Mouse (Mus musculus) heart, embryonic 15.5 days (tissue): ENCODE measurements around the gene Slc25a38. TPM values are rescaled to one million over a fixed set of nuclear protein-coding genes. Genes with fewer than 3 reads are reported as not detected.

ENCODE experiments used
- ATAC-seq: fragments of 200-750 bp; cut with Nextera tagmentation; replicated peaks from 2 replicates; pipeline ENCODE4 v1.8.0; 2017; ENCODE audit warnings: low read depth, moderate TSS enrichment; ENCODE audit not compliant: insufficient number of reproducible peaks, insufficient read depth, low FRiP score
- H3K27ac ChIP-seq: fragments of 300-500 bp; sonication (generic); 2 replicates; pipeline ENCODE4 v1.5.1; 2015; ENCODE audit warnings: mild to moderate bottlenecking, inconsistent platforms
- H3K27me3 ChIP-seq: fragments of 300-500 bp; sonication (generic); 2 replicates; pipeline ENCODE4 v1.6.1; 2015; ENCODE audit warnings: inconsistent platforms
- H3K36me3 ChIP-seq: fragments of 300-500 bp; sonication (generic); 2 replicates; pipeline ENCODE4 v1.6.1; 2015; ENCODE audit warnings: mild to moderate bottlenecking, inconsistent platforms
- H3K4me1 ChIP-seq: fragments of 300-500 bp; sonication (generic); replicated peaks from 2 replicates; pipeline ENCODE4 v1.6.1; 2015; ENCODE audit warnings: inconsistent platforms
- H3K4me2 ChIP-seq: fragments of 300-500 bp; sonication (generic); 2 replicates; pipeline ENCODE4 v1.6.1; 2015; ENCODE audit warnings: inconsistent platforms, mild to moderate bottlenecking, moderate library complexity
- H3K4me3 ChIP-seq: fragments of 300-500 bp; sonication (generic); 2 replicates; pipeline ENCODE4 v1.5.1; 2015; ENCODE audit warnings: mild to moderate bottlenecking, inconsistent platforms
- H3K9ac ChIP-seq: fragments of 300-500 bp; sonication (generic); 2 replicates; pipeline ENCODE4 v1.6.1; 2015; ENCODE audit warnings: mild to moderate bottlenecking, inconsistent platforms
- H3K9me3 ChIP-seq: fragments of 300-500 bp; sonication (generic); replicated peaks from 2 replicates; pipeline ENCODE4 v1.6.1; 2016; ENCODE audit warnings: inconsistent platforms
- WGBS: fragments of 180-500 bp; shearing (Covaris S2); methylation state at CpG from one replicate; pipeline ENCODE4 v1.1.7; 2015; ENCODE audit warnings: mixed read lengths; 5-methylcytosine and 5-hydroxymethylcytosine counted together
- polyA plus RNA-seq: library from polyadenylated mRNA; unstranded; fragments of >200 nt; fragmentation: Nextera tagmentation; extraction: Ambion mirVana; gene quantifications from 2 replicates; pipeline ENCODE4 v1.2.1, GENCODE M21; 2015

Gene Slc25a38
- polyA plus RNA-seq, 1 experiment from 2014 or later = 18.8 TPM

DNA sequence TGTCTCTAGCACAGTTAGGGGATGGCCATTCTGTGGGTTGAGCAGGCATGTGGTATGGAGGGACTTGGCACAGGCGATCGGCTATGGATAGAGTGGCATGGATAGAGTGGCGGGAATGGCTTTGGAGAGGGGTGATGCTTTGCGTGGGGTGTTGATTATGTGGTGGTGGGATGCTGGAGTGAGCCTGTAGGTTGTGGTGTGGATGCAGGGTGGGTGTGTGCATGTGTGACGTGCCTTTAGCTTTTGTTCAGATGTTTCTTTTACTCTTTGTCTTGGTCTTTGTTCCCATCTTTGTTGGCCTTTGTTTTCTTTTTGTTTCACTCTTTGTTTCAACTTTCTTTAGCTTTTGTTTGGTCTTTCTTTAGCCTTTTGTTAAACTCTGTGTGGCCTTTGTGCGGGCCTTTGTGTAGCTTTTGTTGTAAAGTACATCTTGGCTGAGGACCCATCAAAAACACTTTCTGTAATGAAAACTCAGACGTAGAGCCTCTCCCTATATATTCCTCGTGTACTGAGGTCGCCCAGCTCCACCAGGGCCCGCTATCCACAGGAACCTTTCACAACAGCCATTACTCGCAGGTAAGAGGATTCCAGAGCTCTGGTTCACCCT is 39.2 kb downstream of the Slc25a38 start, which contains the start of gene Mobp:
TSS of gene Mobp (plus strand) at position 486 of the 607 bp plus-strand sequence.
- 71% methylated on average over 11 of the region's 11 CpGs for WGBS
- no peaks in the 10 kb centered on the region for H3K9me3 ChIP-seq
- H3K9ac ChIP-seq = no peak within 1 kb of the TSS
- no peak for ATAC-seq
- no peaks in the 10 kb centered on the region for H3K27me3 ChIP-seq
- no peak within 1 kb of the TSS for H3K27ac ChIP-seq
- no peak within 1 kb of the TSS for H3K4me3 ChIP-seq
- no peak within 1 kb of the TSS for H3K4me2 ChIP-seq
- no peaks in the 10 kb centered on the region for H3K36me3 ChIP-seq
- no peaks in the 10 kb centered on the region for H3K4me1 ChIP-seq

DNA sequence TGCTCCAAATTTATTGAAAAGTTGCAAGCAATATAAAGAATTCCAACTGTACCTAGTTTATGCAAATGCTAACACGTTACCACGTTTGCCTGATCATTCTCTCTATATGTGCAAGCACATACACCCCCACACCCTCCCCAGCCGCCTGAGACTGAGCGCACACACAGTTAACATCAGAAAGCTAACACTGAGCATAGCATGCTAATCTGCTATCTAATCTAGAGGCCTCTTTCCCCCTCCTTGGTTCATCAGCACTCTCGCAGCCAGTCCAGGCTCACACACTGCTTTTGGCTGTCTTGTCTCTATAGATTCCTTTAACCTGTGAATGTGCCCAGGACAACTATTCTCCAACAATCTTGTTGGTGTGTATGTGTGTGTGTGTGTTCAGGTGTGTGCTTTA is 41.0 kb downstream of the Slc25a38 start:
- Histone ChIP-seq H3K4me2 (no peak overlapping the region), H3K4me1 (no peaks in the 10 kb centered on the region), H3K27ac (no peak overlapping the region), H3K4me3 (no peak overlapping the region), H3K9me3 (no peaks in the 10 kb centered on the region), H3K36me3 (no peaks in the 10 kb centered on the region), H3K9ac (no peak overlapping the region), H3K27me3 (no peaks in the 10 kb centered on the region)
- ATAC-seq = no peak
- 54% methylated on average over 5 of the region's 5 CpGs for WGBS

DNA sequence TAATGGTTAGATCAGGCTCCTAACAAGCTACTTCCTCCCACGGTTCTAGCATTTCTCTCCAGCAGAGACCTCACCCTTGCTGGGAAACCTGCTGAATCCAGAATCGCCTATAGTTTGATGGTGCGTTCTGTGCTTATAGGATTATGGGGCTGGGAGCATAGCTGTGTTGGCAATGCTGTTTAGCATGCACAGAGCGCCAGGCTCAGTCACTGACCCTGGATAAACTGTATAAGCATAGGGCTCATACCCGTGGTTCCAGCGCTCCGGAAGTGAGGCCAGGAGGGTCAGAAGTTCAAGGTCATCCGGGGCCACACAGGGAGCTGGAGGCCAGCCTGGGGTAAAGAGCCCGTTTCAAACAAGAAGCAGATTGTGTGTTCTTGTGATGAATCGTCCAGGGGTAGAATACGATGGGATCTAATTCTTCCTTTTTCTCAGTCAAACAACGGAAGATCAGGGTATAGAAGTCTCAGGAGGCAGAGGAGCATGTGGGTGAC is 41.8 kb downstream of the Slc25a38 start:
- WGBS = 75% methylated on average over 12 of the region's 12 CpGs
- no peaks in the 10 kb centered on the region for H3K27me3 ChIP-seq
- H3K4me2 ChIP-seq = no peak overlapping the region
- no peak overlapping the region for H3K9ac ChIP-seq
- no peaks in the 10 kb centered on the region for H3K4me1 ChIP-seq
- no peak for ATAC-seq
- H3K27ac ChIP-seq = no peak overlapping the region
- H3K4me3 ChIP-seq = no peak overlapping the region
- H3K9me3 ChIP-seq = no peaks in the 10 kb centered on the region
- no peaks in the 10 kb centered on the region for H3K36me3 ChIP-seq

DNA sequence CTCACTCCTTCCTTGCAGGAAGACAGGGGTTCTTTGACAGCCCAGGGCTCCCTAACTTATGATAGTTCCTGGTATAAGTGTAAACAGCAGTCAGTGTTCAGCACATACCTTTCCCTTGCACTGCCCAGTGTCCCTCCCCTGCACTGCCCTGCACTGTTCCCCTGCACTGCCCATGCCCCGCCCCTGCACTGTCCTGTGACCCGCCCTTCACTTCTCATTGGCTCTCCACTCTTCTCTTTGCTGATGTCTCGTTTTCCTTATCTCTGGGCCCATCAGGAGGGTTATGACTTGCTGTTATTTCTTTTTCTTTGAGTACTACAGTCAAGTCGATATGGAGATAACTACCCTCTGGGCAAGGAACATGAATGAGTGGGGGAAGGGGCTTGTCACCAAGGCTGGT is 47.9 kb downstream of the Slc25a38 start:
- H3K36me3 ChIP-seq = no peaks in the 10 kb centered on the region
- no peak overlapping the region for H3K4me3 ChIP-seq
- no peaks in the 10 kb centered on the region; the same call in 1 of the 2 replicates for H3K9me3 ChIP-seq
- no peak for ATAC-seq
- H3K27me3 ChIP-seq = no peaks in the 10 kb centered on the region
- H3K4me1 ChIP-seq = no peaks in the 10 kb centered on the region
- no peak overlapping the region for H3K27ac ChIP-seq
- no peak overlapping the region for H3K9ac ChIP-seq
- H3K4me2 ChIP-seq = no peak overlapping the region
- WGBS = 36% methylated on average over 4 of the region's 4 CpGs

DNA sequence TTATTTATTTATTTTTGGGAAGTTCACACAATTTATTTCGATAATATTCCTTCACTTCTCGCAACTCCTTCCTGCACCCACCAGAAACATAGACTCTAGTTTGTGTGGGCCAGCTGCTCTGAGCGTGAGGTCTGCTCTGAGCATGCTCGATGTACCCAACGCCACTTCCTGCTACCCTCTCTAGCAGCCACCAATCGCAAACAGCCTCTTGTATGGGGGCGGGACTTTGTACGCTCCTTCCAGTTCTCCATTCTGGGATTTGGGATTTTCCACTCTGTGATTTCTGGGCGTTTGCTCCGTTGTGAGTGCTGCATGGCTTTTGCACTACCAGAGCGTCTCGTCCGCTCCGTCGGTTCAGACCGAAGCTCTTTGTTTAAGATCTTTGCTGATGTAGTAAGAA is 53.7 kb downstream of the Slc25a38 start:
- Histone ChIP-seq H3K4me1 (no peaks in the 10 kb centered on the region), H3K9ac (no peak overlapping the region), H3K27me3 (peaks cover 12% of the 10 kb centered on the region), H3K27ac (no peak overlapping the region), H3K36me3 (no peaks in the 10 kb centered on the region), H3K4me2 (no peak overlapping the region), H3K9me3 (no peaks in the 10 kb centered on the region), H3K4me3 (no peak overlapping the region)
- WGBS = 82% methylated on average over 16 of the region's 16 CpGs
- ATAC-seq = no peak

DNA sequence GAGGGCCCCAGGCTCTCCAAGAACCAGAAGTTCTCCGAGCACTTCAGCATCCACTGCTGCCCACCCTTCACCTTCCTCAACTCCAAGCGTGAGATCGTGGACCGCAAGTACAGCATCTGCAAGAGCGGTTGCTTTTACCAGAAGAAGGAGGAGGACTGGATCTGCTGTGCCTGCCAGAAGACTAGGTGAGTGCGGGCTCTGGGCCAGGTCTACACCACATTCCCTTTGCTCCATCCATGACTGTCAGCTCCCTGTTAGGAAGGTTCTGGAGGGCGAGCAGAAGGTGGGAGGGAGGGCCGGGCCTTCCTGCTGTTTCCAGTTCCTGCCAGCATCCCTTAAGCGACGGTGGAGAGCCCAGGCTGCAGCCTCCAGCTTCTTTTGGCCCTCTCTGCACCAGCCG is 57.7 kb downstream of the Slc25a38 start:
- Histone ChIP-seq H3K4me3 (no peak overlapping the region), H3K4me1 (no peaks in the 10 kb centered on the region), H3K4me2 (no peak overlapping the region), H3K9me3 (no peaks in the 10 kb centered on the region), H3K36me3 (no peaks in the 10 kb centered on the region), H3K27me3 (peaks cover 26% of the 10 kb centered on the region), H3K9ac (no peak overlapping the region), H3K27ac (no peak overlapping the region)
- no peak for ATAC-seq
- 56% methylated on average over 11 of the region's 11 CpGs for WGBS

DNA sequence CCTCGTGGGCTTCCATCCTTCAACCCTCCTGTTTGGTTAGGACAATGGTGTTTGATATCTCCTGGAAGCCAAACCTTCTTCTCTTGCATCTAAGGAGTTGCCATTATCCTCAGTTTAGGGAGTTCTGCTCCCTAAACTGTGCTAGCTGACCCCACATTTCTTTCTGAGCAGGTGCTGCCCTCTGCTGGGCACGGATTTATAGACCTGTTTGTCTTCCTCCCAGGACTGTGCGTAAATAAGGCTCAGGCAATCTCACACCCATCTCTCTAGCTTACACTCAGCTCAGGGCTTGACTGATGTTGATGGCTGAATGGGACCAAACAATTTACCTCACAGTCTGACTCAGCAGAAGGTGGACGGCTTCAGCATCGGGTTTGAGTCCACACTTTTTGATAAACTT is 61.1 kb downstream of the Slc25a38 start:
- peaks cover 26% of the 10 kb centered on the region for H3K27me3 ChIP-seq
- H3K4me2 ChIP-seq = no peak overlapping the region
- no peak overlapping the region for H3K27ac ChIP-seq
- no peak for ATAC-seq
- WGBS = 37% methylated on average over 5 of the region's 5 CpGs
- H3K4me3 ChIP-seq = no peak overlapping the region
- no peaks in the 10 kb centered on the region for H3K9me3 ChIP-seq
- H3K36me3 ChIP-seq = no peaks in the 10 kb centered on the region
- no peaks in the 10 kb centered on the region for H3K4me1 ChIP-seq
- no peak overlapping the region for H3K9ac ChIP-seq

Other genes with a start within 250 kb of the Slc25a38 start
- gene Wdr48, start 215.5 kb upstream of the Slc25a38 start, polyA plus RNA-seq = 31.5 and 35.0 TPM in 2 replicates
- gene Gorasp1, start 172.8 kb upstream of the Slc25a38 start, polyA plus RNA-seq = 16.6 and 24.3 TPM in 2 replicates
- gene Ttc21a, start 172.8 kb upstream of the Slc25a38 start, polyA plus RNA-seq = 0.08 and 0.29 TPM in 2 replicates
- gene Csrnp1, start 125.7 kb upstream of the Slc25a38 start, polyA plus RNA-seq = 6.9 and 8.2 TPM in 2 replicates
- 45.2 and 51.0 TPM in 2 replicates for gene Xirp1, start 86.8 kb upstream of the Slc25a38 start, polyA plus RNA-seq
- gene Cx3cr1, start 40.5 kb upstream of the Slc25a38 start, polyA plus RNA-seq = 7.5 and 10.0 TPM in 2 replicates
- gene Ccr8, start 18.3 kb upstream of the Slc25a38 start, polyA plus RNA-seq = 0.62 and 1.6 TPM in 2 replicates
- 679 and 834 TPM in 2 replicates for gene Rpsa, start 17.3 kb downstream of the Slc25a38 start, polyA plus RNA-seq
- 0.05 TPM in 1 of 2 replicates, not detected in the other for gene Mobp, start 39.3 kb downstream of the Slc25a38 start, polyA plus RNA-seq
- gene Myrip, start 191.1 kb downstream of the Slc25a38 start, polyA plus RNA-seq = 0.26 and 0.94 TPM in 2 replicates